Mouse (Mus musculus) macrophage (primary cell): ENCODE data around the gene Tbx21. TPM values are rescaled to one million over a fixed set of nuclear protein-coding genes. Genes with fewer than 3 reads are reported as not detected.

ENCODE experiments used
- H3K27ac ChIP-seq: fragments of 350-480 bp; formaldehyde crosslinking; 2 replicates; pipeline ENCODE4 v1.9.0; 2021
- H3K36me3 ChIP-seq: fragments of 350-480 bp; formaldehyde crosslinking; 2 replicates; pipeline ENCODE4 v1.9.0; 2021; ENCODE audit errors: inconsistent target
- H3K4me3 ChIP-seq: fragments of 350-480 bp; formaldehyde crosslinking; 2 replicates; pipeline ENCODE4 v1.9.0; 2021; ENCODE audit errors: inconsistent target
- H3K79me2 ChIP-seq: fragments of 350-480 bp; formaldehyde crosslinking; 2 replicates; pipeline ENCODE4 v1.9.0; 2021; ENCODE audit errors: inconsistent target
- WGBS: methylation state at CpG from one replicate; pipeline ENCODE4 v1.1.7; 2026; ENCODE audit warnings: inconsistent platforms; ENCODE audit not compliant: missing documents; 5-methylcytosine and 5-hydroxymethylcytosine counted together
- polyA plus RNA-seq: library from polyadenylated mRNA; stranded (reverse); fragments of 250-400 nt; gene quantifications from 3 replicates; pipeline ENCODE4 v1.2.4, GENCODE M21; 2018; ENCODE audit warnings: inconsistent platforms
- total RNA-seq, 78 experiments: library from RNA; depleted of rRNA; stranded (reverse); fragments of 250-400 nt; gene quantifications; 1 replicate in 9 of 78; 2 replicates in 24 of 78; 3 replicates in 43 of 78; 4 replicates in 2 of 78; pipeline ENCODE4 v1.2.4; 2018; ENCODE audit warnings: inconsistent platforms in 56 of 78

The Tbx21 gene
- total RNA-seq (2018; cell fraction: chromatin; rRNA removed), result not detected
- total RNA-seq (2018; cell fraction: cytosol; rRNA removed), result under 1 TPM in 3 of 26 experiments, not detected in 23; 0.07 to 0.09 (median 0.07) TPM
- total RNA-seq (2018; cell fraction: nucleus; rRNA removed), result not detected
- 0.09 TPM in 1 of 3 replicates, not detected in the others for polyA plus RNA-seq

GRCm38 (mm10) chr11:97114671-97115601 is at the start of gene Tbx21:
TSS of gene Tbx21 (minus strand) at chr11:97115331.
- H3K36me3 ChIP-seq, result no peaks in the 10 kb centered on the region
- H3K79me2 ChIP-seq, result no peaks in the 10 kb centered on the region
- no peak within 1 kb of the TSS for H3K4me3 ChIP-seq
- no peak within 1 kb of the TSS for H3K27ac ChIP-seq
- WGBS, result 2% methylated on average over 86 of the region's 87 CpGs

GRCm38 (mm10) chr11:97160341-97160740 is 45.2 kb upstream of the Tbx21 start:
- H3K79me2 ChIP-seq, result no peaks in the 10 kb centered on the region
- H3K36me3 ChIP-seq, result peaks cover 56% of the 10 kb centered on the region
- H3K4me3 ChIP-seq, result no peak overlapping the region
- no peak overlapping the region for H3K27ac ChIP-seq
- WGBS, result 89% methylated on average over 6 of the region's 6 CpGs

GRCm38 (mm10) chr11:97156999-97157398 is 41.9 kb upstream of the Tbx21 start:
- H3K36me3 ChIP-seq, result peaks cover 25% of the 10 kb centered on the region
- H3K27ac ChIP-seq, result no peak overlapping the region
- H3K4me3 ChIP-seq, result no peak overlapping the region
- H3K79me2 ChIP-seq, result no peaks in the 10 kb centered on the region
- WGBS, result 51% methylated on average over 7 of the region's 7 CpGs

- Histone ChIP-seq H3K36me3 (no peaks in the 10 kb centered on the region; the same call in 1 of the 2 replicates), H3K4me3 (no peak overlapping the region), H3K27ac (no peak overlapping the region), H3K79me2 (peaks cover 25% of the 10 kb centered on the region)
- WGBS, result 74% methylated on average over 10 of the region's 10 CpGs
Measured at GRCm38 (mm10) chr11:97152662-97153287, 37.6 kb upstream of the Tbx21 start.

- Histone ChIP-seq H3K27ac (no peak overlapping the region), H3K79me2 (peaks cover 32% of the 10 kb centered on the region), H3K4me3 (no peak overlapping the region), H3K36me3 (no peaks in the 10 kb centered on the region; the same call in 1 of the 2 replicates)
- 23% methylated on average over 11 of the region's 11 CpGs for WGBS
Measured at GRCm38 (mm10) chr11:97152023-97152426, 36.9 kb upstream of the Tbx21 start.

- peak within 1 kb of the TSS; percentile 90 for H3K27ac ChIP-seq
- H3K79me2 ChIP-seq, result peaks cover 33% of the 10 kb centered on the region
- H3K36me3 ChIP-seq, result peaks cover 4% of the 10 kb centered on the region; the same call in 1 of the 2 replicates
- WGBS, result 2% methylated on average over 28 of the region's 64 CpGs
- H3K4me3 ChIP-seq, result peak within 1 kb of the TSS; percentile 74
Measured at GRCm38 (mm10) chr11:97151343-97151801, 36.2 kb upstream of the Tbx21 start, which contains the start of gene Tbkbp1. TSS of gene Tbkbp1 (minus strand) at chr11:97151495.

- Histone ChIP-seq H3K27ac (peak overlapping the region; percentile 90), H3K79me2 (peaks cover 33% of the 10 kb centered on the region), H3K36me3 (peaks cover 11% of the 10 kb centered on the region; the same call in 1 of the 2 replicates), H3K4me3 (peak overlapping the region; percentile 74)
- WGBS, result under 1% methylated on average over 75 of the region's 102 CpGs
Measured at GRCm38 (mm10) chr11:97150411-97151330, 35.5 kb upstream of the Tbx21 start.

GRCm38 (mm10) chr11:97149995-97150410 is 34.9 kb upstream of the Tbx21 start:
- Histone ChIP-seq H3K36me3 (peaks cover 17% of the 10 kb centered on the region; the same call in 1 of the 2 replicates), H3K79me2 (peaks cover 33% of the 10 kb centered on the region), H3K27ac (peak overlapping the region; percentile 90), H3K4me3 (peak overlapping the region; percentile 74)
- WGBS, result 1% methylated on average over 14 of the region's 14 CpGs

GRCm38 (mm10) chr11:97149026-97149425 is 33.9 kb upstream of the Tbx21 start:
- 91% methylated on average over 9 of the region's 9 CpGs for WGBS
- Histone ChIP-seq H3K4me3 (peak overlapping the region; percentile 74), H3K79me2 (peaks cover 33% of the 10 kb centered on the region), H3K27ac (peak overlapping the region; percentile 90), H3K36me3 (peaks cover 17% of the 10 kb centered on the region; the same call in 1 of the 2 replicates)

GRCm38 (mm10) chr11:97148591-97148990 is 33.5 kb upstream of the Tbx21 start:
- WGBS, result 65% methylated on average over 12 of the region's 12 CpGs
- Histone ChIP-seq H3K4me3 (peak overlapping the region; percentile 74; the same call in 1 of the 2 replicates), H3K36me3 (peaks cover 17% of the 10 kb centered on the region; the same call in 1 of the 2 replicates), H3K27ac (peak overlapping the region; percentile 90), H3K79me2 (peaks cover 33% of the 10 kb centered on the region)

- 91% methylated on average over 8 of the region's 8 CpGs for WGBS
- Histone ChIP-seq H3K27ac (no peak overlapping the region), H3K79me2 (peaks cover 33% of the 10 kb centered on the region), H3K4me3 (no peak overlapping the region), H3K36me3 (peaks cover 17% of the 10 kb centered on the region; the same call in 1 of the 2 replicates)
Measured at GRCm38 (mm10) chr11:97147333-97147732, 32.2 kb upstream of the Tbx21 start.

GRCm38 (mm10) chr11:97146724-97147123 is 31.6 kb upstream of the Tbx21 start:
- H3K36me3 ChIP-seq, result peaks cover 17% of the 10 kb centered on the region; the same call in 1 of the 2 replicates
- 26% methylated on average over 8 of the region's 8 CpGs for WGBS

GRCm38 (mm10) chr11:97145951-97146350 is 30.8 kb upstream of the Tbx21 start:
- Histone ChIP-seq H3K27ac (no peak overlapping the region), H3K36me3 (peaks cover 17% of the 10 kb centered on the region; the same call in 1 of the 2 replicates), H3K79me2 (peaks cover 33% of the 10 kb centered on the region), H3K4me3 (no peak overlapping the region)
- WGBS, result 77% methylated on average over 8 of the region's 9 CpGs

More at GRCm38 (mm10) chr11:97146724-97147123, 31.6 kb upstream of the Tbx21 start:
- H3K79me2 ChIP-seq, result peaks cover 33% of the 10 kb centered on the region
- H3K4me3 ChIP-seq, result no peak overlapping the region
- H3K27ac ChIP-seq, result no peak overlapping the region
